Mouse (Mus musculus) erythroid progenitor cell, adult 5-6 weeks (primary cell): ENCODE results near the gene Brix1. TPM values are rescaled to one million over a fixed set of nuclear protein-coding genes. Genes with fewer than 3 reads are reported as not detected.
"Not testable (repeated sequence)": the region's sequence is repeated elsewhere in the genome, so short reads cannot be mapped to it uniquely, and the experiment has no call there.

ENCODE experiments used
- ATAC-seq: replicated peaks from 2 replicates; pipeline ENCODE4 v1.8.0; 2016; ENCODE audit warnings: moderate number of reproducible peaks, mild to moderate bottlenecking, moderate TSS enrichment, inconsistent platforms; ENCODE audit not compliant: poor library complexity, low FRiP score, severe bottlenecking
- total RNA-seq, 2 experiments: library from RNA; stranded (forward) in 1 of 2; stranded (reverse) in 1 of 2; fragments of 150-400 nt in 1 of 2; fragments of 186-747, 209-891 nt in 1 of 2; gene quantifications; 2 replicates each; pipeline versions ENCODE4 v1.2.3 to v1.2.4; 2015 to 2017; ENCODE audit warnings: low replicate concordance in 2 of 2

The Brix1 gene
- total RNA-seq (2015; ENCODE audit: low replicate concordance): 12.6 and 20.1 TPM in 2 replicates
- 10.0 and 11.1 TPM in 2 replicates for total RNA-seq (2017; ENCODE audit: low replicate concordance)

- ATAC-seq: peak; percentile 99
These were observed at the start of gene Brix1, which contains the start of gene Rad1 for GRCm38 (mm10) chr15:10485484-10486364. Gene Brix1, minus strand, starts transcription at chr15:10485947. Gene Rad1, plus strand, starts transcription at chr15:10486018.

- no peak for ATAC-seq
These were observed 48.8 kb upstream of the Brix1 start for GRCm38 (mm10) chr15:10534591-10534990.

- ATAC-seq: not testable (repeated sequence)
These were observed 47.6 kb upstream of the Brix1 start for GRCm38 (mm10) chr15:10533361-10533760.

- no peak for ATAC-seq
These were observed 45.6 kb upstream of the Brix1 start for GRCm38 (mm10) chr15:10531352-10531751.

GRCm38 (mm10) chr15:10525896-10526295, 40.1 kb upstream of the Brix1 start:
- ATAC-seq: no peak

- ATAC-seq: no peak
These were observed 29.4 kb upstream of the Brix1 start for GRCm38 (mm10) chr15:10515166-10515565.

GRCm38 (mm10) chr15:10506099-10506498, 20.4 kb upstream of the Brix1 start:
- no peak for ATAC-seq

GRCm38 (mm10) chr15:10500838-10501719, 15.3 kb upstream of the Brix1 start:
- ATAC-seq: no peak

GRCm38 (mm10) chr15:10500035-10500434, 14.3 kb upstream of the Brix1 start:
- ATAC-seq: no peak

GRCm38 (mm10) chr15:10499593-10499992, 13.8 kb upstream of the Brix1 start:
- ATAC-seq: no peak

GRCm38 (mm10) chr15:10496696-10497095, 10.9 kb upstream of the Brix1 start:
- not testable (repeated sequence) for ATAC-seq

GRCm38 (mm10) chr15:10495944-10496343, 10.2 kb upstream of the Brix1 start:
- ATAC-seq: no peak

GRCm38 (mm10) chr15:10490101-10490500, 4.4 kb upstream of the Brix1 start:
- ATAC-seq: no peak

- ATAC-seq: no peak
These were observed 1.5 kb upstream of the Brix1 start for GRCm38 (mm10) chr15:10487246-10487645.

- peak; percentile 48 for ATAC-seq
These were observed 655 bp upstream of the Brix1 start for GRCm38 (mm10) chr15:10486365-10486839.

- no peak for ATAC-seq
These were observed 14.8 kb downstream of the Brix1 start for GRCm38 (mm10) chr15:10470941-10471340.

- ATAC-seq: peak; percentile 97
These were observed 15.5 kb downstream of the Brix1 start, which contains the start of gene Dnajc21 for GRCm38 (mm10) chr15:10470151-10470831. Gene Dnajc21, minus strand, starts transcription at chr15:10470516.

- no peak for ATAC-seq
These were observed 16.1 kb downstream of the Brix1 start for GRCm38 (mm10) chr15:10469641-10470150.

- no peak for ATAC-seq
These were observed 17.0 kb downstream of the Brix1 start for GRCm38 (mm10) chr15:10468761-10469160.
